Mouse (Mus musculus) layer of hippocampus, postnatal 14 days (tissue): ENCODE results near the gene Il2rg. TPM values are rescaled to one million over a fixed set of nuclear protein-coding genes. Genes with fewer than 3 reads are reported as not detected.

ENCODE experiments used
- DNase-seq, 2 experiments: peaks; one replicate each; pipeline ENCODE4 v3.0.0; 2021 to 2022; ENCODE audit warnings: low spot score in 2 of 2, mixed read lengths in 1 of 2
- total RNA-seq, 2 experiments: library from RNA; stranded (reverse); gene quantifications; 2 replicates each; pipeline ENCODE4 v1.2.3; 2021

Il2rg gene
- total RNA-seq, 2 experiments from 2014 or later = 1.8 to 2.7 TPM

DNA sequence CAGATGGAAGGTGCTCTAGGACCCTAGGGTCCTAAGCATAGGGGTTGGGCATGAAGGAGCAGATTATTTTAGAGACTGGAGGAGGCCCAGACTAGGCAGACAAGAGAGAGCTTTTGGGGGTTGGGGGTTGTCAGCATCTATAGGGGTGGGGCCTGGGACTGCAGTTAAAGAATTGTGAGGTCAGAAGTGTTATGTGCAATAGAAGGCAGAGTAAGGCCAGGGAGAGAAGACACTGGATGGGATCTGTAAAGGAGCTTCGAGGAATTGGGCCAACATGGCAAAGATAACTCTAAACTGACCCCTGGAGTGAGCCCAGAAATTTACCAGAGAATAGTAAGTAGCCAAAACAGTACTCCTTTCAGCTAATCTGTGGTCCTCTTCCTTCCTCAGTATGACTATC is 4.2 kb downstream of the Il2rg start, which contains the start of gene Gm614:
Gene Gm614, minus strand, starts transcription at position 101 of the 400 bp plus-strand sequence.
- DNase-seq = no peak

DNA sequence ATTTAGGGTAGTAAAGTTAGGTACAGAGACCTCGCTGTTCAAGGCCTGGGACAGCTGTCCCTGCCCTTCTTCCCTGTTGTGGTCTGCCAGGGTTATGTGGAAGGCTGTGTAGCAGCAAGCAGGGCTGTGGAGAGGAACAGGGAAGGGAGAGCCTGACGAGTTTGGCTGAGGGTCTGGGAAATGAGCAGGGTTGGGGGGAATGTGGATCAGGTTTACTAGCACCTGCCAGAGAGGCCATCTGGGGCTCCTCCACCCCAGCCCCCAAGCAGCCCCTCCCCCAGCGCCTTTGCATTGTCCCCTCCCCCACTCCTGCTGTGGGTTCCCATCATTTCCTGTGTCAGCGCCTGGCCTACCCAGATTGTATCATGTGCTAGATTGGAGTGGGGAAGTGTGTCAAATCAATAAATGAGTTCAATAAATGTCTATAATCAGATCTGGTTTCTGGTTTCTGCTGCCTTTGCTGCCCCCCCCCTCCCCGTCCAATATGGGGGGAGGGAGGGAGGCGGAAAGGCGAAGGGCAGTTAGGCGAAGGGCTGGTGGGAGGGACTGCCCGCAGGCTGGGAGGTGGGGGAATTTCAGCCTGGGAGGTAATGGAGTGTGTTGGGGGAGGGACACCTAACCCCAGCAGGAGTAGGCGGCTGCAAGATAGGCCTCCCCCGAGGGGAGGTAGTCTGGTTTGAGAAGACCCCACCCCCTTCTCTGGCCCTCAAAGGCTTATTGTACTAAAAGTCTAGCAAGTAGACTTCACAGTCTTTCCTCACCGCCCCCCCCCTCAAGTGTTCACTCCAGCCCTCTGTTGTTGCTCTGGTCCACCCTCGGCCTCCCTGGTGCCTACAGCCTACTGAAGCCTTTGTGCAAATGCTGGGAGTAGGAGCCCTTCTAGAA is 7.4 kb downstream of the Il2rg start:
- DNase-seq = no peak

DNA sequence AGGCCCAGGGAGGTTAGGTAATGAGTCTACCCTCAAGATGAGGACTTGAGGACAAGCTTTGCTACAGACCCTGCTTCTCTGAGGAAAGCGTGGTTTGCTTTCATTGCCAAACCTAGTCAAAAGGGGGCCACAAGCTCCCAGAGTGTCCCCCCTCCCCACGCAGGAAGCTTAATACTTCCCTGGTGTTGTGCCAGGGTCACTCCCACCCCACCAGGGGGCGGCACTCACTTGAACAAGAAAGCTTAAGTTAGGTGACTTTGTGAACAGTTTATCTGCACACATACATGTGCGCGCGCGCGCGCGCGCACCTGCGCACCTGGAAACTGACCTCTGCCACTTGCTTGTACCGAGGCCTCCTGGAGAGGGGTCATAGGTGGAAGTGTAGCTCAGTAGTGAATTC is 11.5 kb downstream of the Il2rg start:
- DNase-seq = no peak

DNA sequence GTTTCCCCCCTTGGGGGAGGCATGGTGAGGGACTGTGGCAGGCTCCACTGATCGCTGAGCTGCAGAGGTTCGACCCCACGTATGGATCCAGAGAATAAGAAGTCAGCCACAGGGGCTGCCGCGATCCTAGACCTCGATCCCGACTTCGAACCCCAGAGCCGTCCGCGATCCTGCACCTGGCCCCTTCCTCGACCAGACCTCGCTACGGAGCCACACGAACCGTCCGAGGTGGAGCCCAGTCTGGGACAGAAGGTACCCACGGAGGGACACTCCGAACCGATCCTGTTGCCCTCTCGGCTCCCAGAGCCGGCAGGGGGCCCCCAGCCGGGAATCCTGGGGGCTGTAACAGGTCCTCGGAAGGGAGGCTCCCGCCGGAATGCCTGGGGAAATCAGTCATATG is 13.3 kb downstream of the Il2rg start:
- DNase-seq = no peak

DNA sequence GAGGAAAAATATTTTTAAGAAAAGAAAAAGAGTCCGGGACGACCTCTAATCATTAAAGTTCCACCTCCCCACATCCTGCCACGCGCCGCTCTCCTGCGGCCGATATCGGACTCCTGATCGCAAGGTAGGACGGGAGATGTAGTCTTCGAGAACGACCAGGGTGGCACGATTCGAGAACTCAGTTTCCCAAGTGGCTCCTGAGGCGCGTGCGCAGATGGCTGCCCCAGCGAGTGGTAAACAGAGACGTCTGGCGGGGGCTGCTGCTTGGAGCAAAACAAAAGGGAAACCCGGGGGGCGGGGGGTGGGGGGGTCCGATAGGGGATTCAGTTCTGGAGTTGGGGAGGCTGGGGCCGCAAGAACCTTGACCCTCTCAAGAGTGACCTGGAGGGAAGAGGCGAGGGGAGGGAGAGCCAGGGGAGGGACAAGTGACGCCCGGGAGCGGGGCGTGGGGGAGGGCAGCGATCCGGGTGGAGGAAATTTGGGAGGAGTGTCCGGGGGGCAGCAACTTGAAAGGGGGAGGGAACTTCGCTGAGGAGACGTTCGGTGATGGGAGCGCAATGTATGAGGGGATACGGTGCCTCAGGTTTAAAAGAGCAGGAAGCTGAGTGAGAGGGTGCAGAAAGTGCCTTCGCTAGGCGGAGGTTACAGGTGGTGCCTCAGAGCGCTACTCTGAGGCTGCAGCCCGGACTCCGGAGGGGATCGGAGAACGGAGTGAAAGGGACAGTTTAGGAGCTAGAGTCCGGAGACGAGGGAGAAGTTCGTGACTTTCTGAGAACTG is 13.9 kb downstream of the Il2rg start, which contains the start of gene Foxo4:
Gene Foxo4, plus strand, starts transcription at position 577 of the 778 bp plus-strand sequence.
- peak; percentile 71 to 90 for DNase-seq

DNA sequence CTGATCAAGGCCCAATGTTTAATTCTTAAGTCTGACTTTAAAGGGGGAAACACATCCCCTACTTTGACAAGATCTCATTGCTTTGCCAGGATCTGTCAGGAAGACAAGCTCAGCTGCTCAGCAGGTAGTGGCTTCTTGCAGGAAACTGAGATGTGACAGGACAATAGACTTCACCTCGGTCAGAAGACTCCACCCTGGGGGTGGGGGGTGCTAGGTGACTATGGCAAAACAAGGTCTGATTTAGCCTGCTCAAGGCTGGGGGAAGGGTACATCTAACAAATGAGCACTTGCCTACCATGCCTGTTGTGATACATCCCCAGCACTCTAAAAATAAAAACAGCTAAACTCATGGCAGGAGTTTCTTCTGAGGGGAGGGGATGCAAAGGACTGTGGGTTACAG is 23.0 kb downstream of the Il2rg start:
- no peak for DNase-seq

DNA sequence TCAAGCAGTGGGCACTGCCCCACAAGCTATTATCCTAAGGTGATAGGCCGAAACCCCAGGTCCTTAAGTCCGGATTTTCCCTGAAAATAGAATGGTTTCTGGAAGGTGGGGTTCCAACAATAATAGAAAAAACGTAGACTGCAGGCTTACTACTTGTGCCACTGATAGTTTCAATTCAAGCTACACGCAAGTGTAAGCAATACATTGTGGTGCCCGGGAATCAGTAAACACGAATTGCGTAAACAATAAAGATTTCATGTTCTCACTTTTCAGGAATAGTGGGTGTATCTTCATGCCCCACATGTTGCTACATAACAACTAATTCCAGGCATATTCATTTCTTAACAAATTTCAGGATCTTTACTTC is 45.3 kb downstream of the Il2rg start:
- DNase-seq = no peak

DNA sequence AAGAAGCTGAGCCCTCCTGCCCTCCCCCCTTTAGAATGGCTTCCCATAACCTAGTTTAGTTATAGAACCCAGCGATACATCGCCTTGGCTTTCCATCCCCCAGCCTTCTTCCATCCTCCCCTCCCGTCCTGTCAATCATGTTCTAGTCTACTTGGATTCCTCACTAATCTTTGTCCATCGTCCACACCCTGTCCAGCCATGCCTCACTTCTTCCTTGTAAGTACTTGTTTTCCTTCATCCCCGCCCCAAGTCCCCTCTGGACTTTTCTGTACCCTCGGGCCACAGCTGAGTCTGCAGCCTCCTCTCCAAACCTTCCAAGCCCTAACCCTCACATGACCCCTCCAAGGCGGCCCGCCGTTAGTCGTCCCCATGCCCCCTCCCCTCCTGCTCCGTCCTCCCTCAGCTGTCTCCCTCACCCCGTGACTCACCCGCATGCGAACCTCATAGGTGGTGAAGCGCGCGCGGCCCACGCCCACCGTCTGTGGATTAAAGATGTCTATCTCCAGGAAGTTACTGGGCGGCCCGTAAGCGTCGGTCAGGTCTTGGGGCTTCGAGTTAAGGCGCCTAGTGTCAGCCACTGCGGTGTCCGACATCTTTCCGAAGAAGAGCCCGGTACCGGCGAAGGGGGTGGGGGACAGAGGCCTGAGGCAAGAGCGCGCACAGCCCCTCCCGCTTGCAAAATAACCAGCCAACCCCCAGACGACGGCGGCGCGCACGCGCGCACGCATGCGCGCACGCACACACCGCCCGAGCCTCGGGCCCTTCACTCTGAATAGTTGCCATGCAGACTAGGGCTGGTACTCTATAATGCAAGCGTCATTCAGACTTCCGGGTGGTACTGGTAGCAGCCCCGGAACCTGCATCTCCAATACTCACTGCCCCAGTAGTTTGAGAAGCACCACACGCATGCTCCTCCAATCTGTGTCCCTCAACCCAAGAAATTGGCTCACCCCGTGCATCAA is 45.9 kb downstream of the Il2rg start, which contains the start of gene Snx12:
Gene Snx12, minus strand, starts transcription at position 730 of the 962 bp plus-strand sequence.
- DNase-seq = peak; percentile 86 to 94

Other genes with a start within 250 kb of the Il2rg start
- not detected for gene Tex11, start 208.6 kb downstream of the Il2rg start, total RNA-seq
- 1 to 10 TPM; 7.7 to 7.8 TPM for gene Slc7a3, start 182.2 kb downstream of the Il2rg start, total RNA-seq
- 10 to 100 TPM; 76.8 to 82.5 TPM for gene Snx12, start 45.7 kb downstream of the Il2rg start, total RNA-seq
- gene Foxo4, start 13.7 kb downstream of the Il2rg start, total RNA-seq = 10 to 100 TPM; 16.7 to 17.2 TPM
- not detected for gene Gm614, start 4.3 kb downstream of the Il2rg start, total RNA-seq
- gene Gm20489, start 768 bp upstream of the Il2rg start, total RNA-seq = not detected
- 10 to 100 TPM; 31.0 to 32.8 TPM for gene Med12, start 5.8 kb upstream of the Il2rg start, total RNA-seq
- 100 to 1,000 TPM; 212 to 221 TPM for gene Nlgn3, start 30.9 kb upstream of the Il2rg start, total RNA-seq
- gene Gjb1, start 108.1 kb upstream of the Il2rg start, total RNA-seq = 1 to 10 TPM; 4.6 to 5.5 TPM
- 100 to 1,000 TPM; 131 to 135 TPM for gene Zmym3, start 152.6 kb upstream of the Il2rg start, total RNA-seq
- gene Nono, start 161.1 kb upstream of the Il2rg start, total RNA-seq = 100 to 1,000 TPM; 142 to 155 TPM
- gene Itgb1bp2, start 180.8 kb upstream of the Il2rg start, total RNA-seq = 1 to 10 TPM in 1 of 2 experiments, under 1 TPM in 1; 0.74 to 1.5 TPM